Mouse (Mus musculus) forelimb bud, embryonic 11.5 days (tissue): Measurements from ENCODE around the gene Nid1.
A peak's percentile ranks its signal among the peaks of the same experiment; 100 is the strongest.

Source experiments
- DNase-seq: peaks from one replicate; pipeline ENCODE4 v3.0.0-alpha.2; 2012; ENCODE audit warnings: low read depth, low spot score

Nid1 gene

DNA sequence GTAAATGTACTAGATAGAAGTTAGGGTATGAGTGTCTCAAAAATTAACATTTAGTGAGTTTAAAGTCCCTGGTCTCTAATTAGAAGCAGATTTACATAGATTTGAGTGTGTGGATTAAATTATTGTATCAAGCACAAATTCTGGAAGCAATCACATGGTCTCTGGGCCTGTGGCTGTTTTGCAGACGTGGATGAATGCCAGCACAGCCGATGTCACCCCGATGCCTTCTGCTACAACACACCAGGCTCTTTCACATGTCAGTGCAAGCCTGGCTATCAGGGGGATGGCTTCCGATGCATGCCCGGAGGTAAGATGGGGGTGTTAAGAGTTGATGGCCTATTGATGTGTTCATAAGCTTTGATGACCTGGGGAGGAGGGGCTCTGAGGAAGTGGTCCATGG lies 52.5 kb downstream of the Nid1 start:
- DNase-seq: no peak

DNA sequence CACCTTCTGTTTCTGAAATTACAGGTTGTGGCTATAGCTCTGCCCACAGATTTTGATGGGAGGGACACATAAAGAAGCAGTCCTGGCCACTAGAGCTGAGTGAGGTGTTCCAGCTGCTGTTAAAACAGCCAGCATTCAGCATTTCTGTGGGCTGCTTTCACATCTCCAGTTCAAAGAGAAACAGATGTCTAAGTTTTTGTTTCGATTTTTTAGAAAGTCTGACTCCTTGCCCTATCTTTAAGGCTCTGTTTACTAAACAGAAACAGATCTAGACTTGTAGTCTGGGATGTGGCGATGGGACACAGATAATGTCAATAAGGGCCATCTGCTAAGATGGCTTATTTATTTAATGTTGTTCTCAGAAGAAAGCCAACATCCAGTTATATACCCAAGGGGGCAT lies 54.8 kb downstream of the Nid1 start:
- no peak for DNase-seq

DNA sequence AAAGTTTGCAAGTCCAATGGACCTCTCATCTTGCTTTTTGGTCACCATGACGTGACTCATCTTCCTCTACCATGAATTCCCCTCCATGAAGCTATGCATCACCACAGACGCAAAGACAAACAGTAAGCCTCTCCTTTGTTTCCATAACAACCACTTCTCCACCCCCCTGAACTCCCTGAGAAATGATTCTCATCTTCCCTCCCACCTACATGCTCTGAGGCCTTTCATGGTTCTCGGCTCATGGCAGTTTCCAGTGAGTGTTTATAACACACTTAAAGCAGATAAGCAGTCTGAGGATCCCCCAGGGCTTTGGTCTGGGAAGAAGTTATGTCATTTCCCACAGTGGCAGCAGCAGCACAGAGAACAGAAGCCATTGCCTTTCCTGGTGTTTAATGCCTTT lies 56.2 kb downstream of the Nid1 start:
- no peak for DNase-seq

GRCm38 (mm10) chr13:13498022-13498421 lies 60.7 kb downstream of the Nid1 start:
- no peak for DNase-seq

- no peak for DNase-seq
These were observed 65.1 kb downstream of the Nid1 start for GRCm38 (mm10) chr13:13502406-13502805.

DNA sequence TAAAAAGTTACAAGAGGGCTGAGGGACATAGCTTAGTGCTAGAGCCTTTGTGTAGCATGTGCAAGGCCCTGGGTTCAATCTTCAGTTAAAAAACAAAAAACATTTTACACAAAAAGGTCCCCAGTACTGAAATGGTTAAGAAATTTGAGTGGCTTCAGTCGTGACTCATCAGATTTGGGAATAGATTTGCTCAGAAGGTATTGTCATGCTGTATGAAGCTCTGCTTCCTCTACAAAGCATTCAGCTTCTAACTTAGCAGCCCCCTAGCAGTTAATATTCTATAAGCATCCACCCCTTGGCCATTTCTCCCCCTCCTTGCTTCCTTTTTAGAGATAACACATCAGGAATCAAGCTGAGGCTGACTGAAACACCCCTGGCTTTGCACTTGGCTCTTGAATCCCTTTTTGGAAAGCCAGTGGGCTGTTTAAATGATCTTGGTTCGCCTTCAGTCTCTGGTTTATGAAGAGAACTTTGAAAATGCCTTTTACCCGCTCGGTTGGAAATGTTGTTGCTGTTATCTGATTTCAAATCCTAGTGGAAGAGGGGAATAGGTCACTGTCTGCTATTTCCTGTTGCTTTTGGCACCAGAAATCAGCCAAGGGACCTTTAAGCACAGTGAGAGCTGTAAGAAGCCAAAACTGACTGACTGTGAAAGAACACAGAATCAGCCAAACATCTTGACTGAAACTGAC lies 66.5 kb downstream of the Nid1 start:
- no peak for DNase-seq

- no peak for DNase-seq
These were observed 67.7 kb downstream of the Nid1 start for GRCm38 (mm10) chr13:13505063-13505462.

DNA sequence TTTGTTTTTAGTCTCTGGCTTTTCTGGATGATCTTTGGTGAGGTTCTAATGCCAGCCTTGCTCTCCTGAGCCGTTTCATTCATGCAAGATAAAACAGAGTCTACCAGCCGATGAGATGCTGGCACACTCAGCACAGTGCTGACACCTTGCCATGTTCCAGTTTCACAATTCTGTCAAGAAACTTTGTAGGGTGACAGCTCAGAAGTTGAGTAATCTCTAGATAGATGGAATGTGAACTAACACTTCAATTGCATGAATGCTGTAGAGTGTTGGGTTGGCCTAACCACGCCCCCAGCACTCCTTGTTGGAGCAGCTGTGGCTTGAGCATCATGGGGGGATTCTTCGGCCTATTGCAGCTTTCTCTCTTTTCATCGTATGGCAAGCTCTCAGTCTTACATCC lies 69.2 kb downstream of the Nid1 start:
- DNase-seq: no peak

GRCm38 (mm10) chr13:13514861-13515260 lies 77.5 kb downstream of the Nid1 start:
- no peak for DNase-seq

DNA sequence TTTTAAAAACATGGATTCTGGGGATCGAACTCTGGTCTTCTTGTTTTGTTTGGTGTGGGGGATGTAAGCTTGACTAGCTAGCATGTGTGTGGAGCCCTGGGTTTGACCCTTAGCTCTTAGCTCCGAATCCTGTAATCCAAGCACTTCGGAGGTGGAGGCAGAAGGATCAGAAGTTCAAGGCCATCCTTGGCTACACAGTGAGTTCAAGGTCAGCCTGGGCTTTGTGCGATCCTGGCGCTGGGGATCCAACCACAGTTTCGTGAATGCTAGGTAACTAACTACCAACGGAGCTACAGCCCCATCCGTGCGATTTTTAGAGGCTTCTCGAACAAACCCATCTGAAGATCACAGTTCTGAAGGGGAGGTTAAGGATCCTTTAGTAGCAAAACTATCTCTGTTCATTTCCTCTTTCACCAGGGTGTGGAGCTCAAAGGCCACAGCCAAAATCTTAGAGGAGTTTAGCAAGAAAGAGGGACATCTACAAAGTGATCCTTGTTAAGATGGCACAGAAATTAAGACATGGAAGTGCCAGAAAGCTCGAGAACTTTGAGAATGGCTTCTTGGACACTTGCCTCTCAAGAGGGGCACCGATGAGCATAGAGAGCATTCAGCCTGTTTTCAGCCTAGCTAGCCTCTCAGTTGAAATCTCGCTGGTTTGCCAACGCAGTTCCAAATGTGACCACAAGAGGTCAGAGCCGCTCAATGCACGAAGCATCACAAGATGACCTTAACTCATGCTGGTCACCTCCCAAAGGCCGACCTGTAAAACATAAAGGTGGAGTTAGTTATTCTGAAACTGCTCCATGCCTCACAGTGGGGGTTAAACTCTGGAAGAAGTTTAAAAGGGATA lies 79.2 kb downstream of the Nid1 start:
- peak; percentile 74 for DNase-seq

DNA sequence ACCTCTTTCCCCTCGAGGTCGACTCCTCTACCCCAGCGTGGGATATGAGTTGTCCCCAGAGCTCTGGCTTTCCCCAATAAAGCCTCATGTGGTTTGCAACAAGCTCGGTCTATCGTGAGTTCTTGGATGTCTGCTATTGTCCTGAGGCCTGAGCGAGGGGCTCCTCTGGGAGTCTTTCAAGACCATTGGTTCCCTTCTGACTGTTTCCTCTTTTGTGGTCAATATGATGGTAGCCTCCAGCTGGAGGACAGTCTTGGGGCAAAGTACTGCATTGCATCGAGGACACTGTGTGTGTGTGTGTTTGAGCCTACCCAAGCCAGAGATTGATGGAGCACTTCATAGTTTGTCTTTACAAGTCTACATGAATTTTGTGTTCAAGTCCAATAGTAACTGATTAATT lies 80.8 kb downstream of the Nid1 start:
- DNase-seq: no peak

GRCm38 (mm10) chr13:13520436-13520835 lies 83.1 kb downstream of the Nid1 start:
- DNase-seq: no peak

- DNase-seq: no peak
These were observed 86.6 kb downstream of the Nid1 start for GRCm38 (mm10) chr13:13523625-13524584.

GRCm38 (mm10) chr13:13525205-13525604 lies 87.9 kb downstream of the Nid1 start:
- no peak for DNase-seq

- no peak for DNase-seq
These were observed 88.5 kb downstream of the Nid1 start for GRCm38 (mm10) chr13:13525877-13526276.

- no peak for DNase-seq
These were observed 91.8 kb downstream of the Nid1 start for GRCm38 (mm10) chr13:13529115-13529542.

- DNase-seq: no peak
These were observed 93.6 kb downstream of the Nid1 start for GRCm38 (mm10) chr13:13530913-13531312.

DNA sequence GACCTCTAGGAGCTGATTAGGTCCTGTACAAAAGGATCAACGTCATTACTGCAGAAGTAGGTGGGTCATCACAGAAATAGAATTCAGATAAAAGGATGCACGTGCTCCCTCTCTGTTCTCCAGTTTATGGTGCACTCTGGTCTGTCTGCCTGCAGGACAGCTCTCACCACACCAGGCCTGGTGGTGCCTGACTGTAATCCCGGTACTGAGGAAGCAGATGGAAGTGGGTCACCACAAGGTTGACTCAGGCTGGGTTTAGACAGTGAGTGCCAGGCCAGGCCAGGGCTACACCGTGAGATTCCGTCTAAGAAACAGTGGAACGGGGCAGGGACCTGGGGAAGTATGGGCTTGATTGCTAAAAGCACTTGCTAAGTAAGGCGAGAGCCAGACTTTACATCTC lies 94.6 kb downstream of the Nid1 start:
- no peak for DNase-seq

DNA sequence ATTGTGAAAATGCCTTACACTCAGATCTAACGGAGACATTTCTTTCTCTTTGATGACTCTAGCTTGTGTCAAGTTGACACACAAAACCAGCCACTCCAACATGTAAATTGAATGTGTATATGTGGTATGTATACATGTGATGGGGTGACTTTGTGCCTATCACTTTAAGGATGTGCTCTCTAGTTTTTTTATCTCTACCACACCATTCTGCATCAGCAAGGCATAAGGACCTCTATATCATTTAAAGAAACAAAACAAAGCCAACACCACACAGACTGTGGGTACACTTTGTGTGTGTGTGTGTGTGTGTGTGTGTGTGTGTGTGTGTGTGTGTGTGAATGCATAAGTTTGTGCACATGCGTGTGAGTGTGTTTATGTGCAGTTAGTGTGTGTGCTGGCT lies 99.2 kb downstream of the Nid1 start:
- DNase-seq: no peak

DNA sequence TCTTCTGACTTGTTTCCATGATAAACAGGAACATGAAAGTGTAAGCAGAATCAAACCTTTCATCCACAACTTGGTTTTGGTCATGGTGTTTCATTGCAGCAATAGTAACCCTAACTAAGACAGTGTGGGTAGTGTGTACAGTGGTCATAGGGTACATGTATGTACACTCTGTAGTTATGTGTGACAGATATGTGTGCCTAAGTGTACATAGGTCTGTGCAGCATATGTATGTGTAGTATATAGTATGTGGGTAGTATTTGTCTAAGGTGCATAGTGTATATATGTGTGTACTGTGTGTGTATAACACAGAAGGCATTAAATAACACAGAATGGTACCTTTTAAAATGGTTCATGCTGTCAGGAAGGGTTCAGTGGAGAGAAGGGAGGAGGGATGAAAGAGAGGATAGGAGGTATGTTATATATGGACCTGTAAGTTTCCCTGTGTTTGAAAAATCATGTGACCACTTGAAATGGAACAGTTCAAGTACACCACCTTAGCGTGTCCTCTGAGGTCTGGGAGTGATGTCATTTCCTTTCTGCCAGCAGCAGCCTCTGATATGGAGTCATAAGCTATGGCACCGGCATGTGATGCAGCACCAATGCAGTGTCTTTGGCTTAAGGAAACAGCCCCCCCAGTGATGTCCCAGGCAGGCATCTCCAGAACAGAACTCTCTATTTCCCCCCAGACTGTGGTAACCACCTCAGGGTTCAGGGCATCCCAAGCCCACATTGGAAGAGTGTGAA lies 100.1 kb downstream of the Nid1 start:
- no peak for DNase-seq

GRCm38 (mm10) chr13:13538585-13539300 lies 101.4 kb downstream of the Nid1 start:
- DNase-seq: peak; percentile 14
